Mouse (Mus musculus) liver, postnatal 0 days (tissue): ENCODE results near the gene Cmc4.

Experiments used
- CTCF ChIP-seq: sonication (generic); IDR thresholded peaks from 2 replicates; pipeline ENCODE4 v1.5.1; 2016; ENCODE audit warnings: antibody characterized with exemption, low read depth
- EP300 ChIP-seq: IDR thresholded peaks from 2 replicates; pipeline ENCODE4 v1.6.1; 2016; ENCODE audit warnings: antibody characterized with exemption, low read depth, mild to moderate bottlenecking

DNA sequence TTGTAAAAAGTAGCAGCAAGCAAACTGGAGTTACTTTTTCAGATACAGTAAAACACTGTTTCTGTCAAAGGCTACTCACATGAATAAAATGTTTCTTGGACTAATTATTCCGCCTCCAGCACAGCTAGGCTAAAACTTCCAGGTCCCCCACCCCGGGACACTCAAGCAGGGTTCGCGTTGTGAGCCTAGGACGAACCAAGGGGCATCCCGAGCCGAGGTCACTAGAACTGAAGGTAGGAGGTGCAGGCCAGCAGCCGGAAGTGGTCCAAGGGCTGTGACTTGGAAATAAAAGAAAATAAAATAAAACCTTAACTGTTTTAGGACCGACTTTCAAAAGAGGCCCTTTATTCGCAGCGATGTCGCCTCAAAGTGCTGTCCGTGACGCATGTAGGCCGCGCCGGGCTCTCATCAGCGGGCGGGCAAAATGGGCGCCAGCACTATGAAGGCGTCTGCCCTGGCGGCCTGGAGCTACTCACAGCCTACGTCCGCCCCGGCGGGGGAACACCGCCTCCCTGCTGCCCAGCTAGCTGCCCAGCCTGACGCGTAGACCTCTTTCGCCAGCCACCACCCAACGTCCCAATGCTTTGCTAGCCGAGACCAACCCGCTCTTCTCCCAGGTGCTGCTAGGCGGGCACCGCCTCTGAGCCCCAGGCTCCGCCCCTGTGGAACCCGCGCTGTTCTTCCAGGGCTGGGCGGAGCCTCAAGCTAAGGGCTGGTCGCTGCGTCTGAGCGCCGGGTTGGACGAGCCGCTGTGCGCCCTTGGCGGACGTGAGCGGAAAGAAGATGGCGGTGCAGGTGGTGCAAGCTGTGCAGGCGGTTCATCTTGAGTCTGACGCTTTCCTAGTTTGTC lies at the start of gene Cmc4, which contains the start of the genes Mtcp1 and Brcc3:
- TF ChIP-seq CTCF, result peak; percentile 29; the same call in 1 of the 2 replicates
- TF ChIP-seq EP300, result 0 out of 2 replicates have a peak, but pooled peaks have one; percentile 5
